Mouse (Mus musculus) kidney, adult 2 months (tissue): ENCODE results near the gene Arap1. TPM values are rescaled to one million over a fixed set of nuclear protein-coding genes. Genes with fewer than 3 reads are reported as not detected.

Experiments
- DNase-seq: peaks from one replicate; pipeline ENCODE4 v3.0.0; 2021
- H3K27ac ChIP-seq: fragments of 200-500 bp; 2 replicates; pipeline ENCODE4 v1.5.1; 2012; ENCODE audit warnings: low read depth, low read length, control low read depth, inconsistent platforms; ENCODE audit not compliant: insufficient read depth
- H3K27me3 ChIP-seq: fragments of 200-500 bp; replicated peaks from 2 replicates; pipeline ENCODE4 v1.6.1; 2012; ENCODE audit warnings: mild to moderate bottlenecking, moderate library complexity, low read length, inconsistent platforms; ENCODE audit not compliant: control insufficient read depth, insufficient read depth
- H3K36me3 ChIP-seq: fragments of 200-500 bp; 2 replicates; pipeline ENCODE4 v1.6.1; 2012; ENCODE audit warnings: mild to moderate bottlenecking, moderate library complexity, low read length, inconsistent platforms; ENCODE audit not compliant: control insufficient read depth, insufficient read depth
- H3K4me1 ChIP-seq: fragments of 200-500 bp; 2 replicates; pipeline ENCODE4 v1.6.1; 2011; ENCODE audit warnings: low read length; ENCODE audit not compliant: control insufficient read depth, insufficient read depth
- H3K4me3 ChIP-seq: fragments of 200-500 bp; 2 replicates; pipeline ENCODE4 v1.5.1; 2011; ENCODE audit warnings: mild to moderate bottlenecking, low read depth, low read length, control low read depth; ENCODE audit not compliant: insufficient read depth
- CTCF ChIP-seq: fragments of 200-500 bp; conservative IDR thresholded peaks from 2 replicates; pipeline ENCODE4 v1.5.1; 2011; ENCODE audit warnings: low read depth, mild to moderate bottlenecking, control low read depth, low read length, moderate library complexity, mixed read lengths; ENCODE audit not compliant: insufficient read depth, insufficient read length
- POLR2A ChIP-seq: fragments of 200-500 bp; IDR thresholded peaks from one replicate; pipeline ENCODE4 v1.6.1; 2011; ENCODE audit warnings: low read depth, low read length, control low read depth
- WGBS: fragments of 180-500 bp; shearing (Covaris S2); methylation state at CpG from one replicate; pipeline ENCODE4 v1.1.7; 2018; 5-methylcytosine and 5-hydroxymethylcytosine counted together
- polyA plus RNA-seq: library from polyadenylated mRNA; depleted of rRNA; stranded (reverse); fragments of >200 nt; gene quantifications from 2 replicates; pipeline ENCODE4 v1.2.3, GENCODE M21; 2012; rRNA removed

The Arap1 gene
- polyA plus RNA-seq, 1 experiment = 69.7 TPM

DNA sequence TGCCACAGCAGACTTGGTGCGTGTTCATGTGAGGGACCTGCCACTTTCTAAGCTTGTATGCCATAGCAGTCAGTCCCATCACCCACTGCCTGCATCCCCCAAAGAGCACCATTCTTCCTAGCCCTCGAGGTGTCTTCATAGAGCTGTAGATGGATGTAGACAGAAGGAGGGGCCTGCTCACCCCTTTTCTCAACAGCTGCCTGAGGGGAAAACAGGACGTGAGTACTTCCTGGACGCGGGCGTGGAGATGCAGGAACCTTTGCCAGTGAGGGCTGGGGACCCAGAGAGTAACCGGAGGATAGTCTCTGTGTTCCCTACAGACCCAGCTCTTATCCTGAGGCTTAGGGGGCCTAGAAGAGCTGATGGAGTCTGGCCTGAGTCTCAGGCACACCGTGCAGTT lies 109.9 kb downstream of the Arap1 start:
- Histone ChIP-seq H3K27me3 (no peaks in the 10 kb centered on the region), H3K4me3 (no peak overlapping the region), H3K36me3 (no peaks in the 10 kb centered on the region), H3K4me1 (no peaks in the 10 kb centered on the region; the same call in 1 of the 2 replicates), H3K27ac (peak overlapping the region; percentile 53; the same call in 1 of the 2 replicates)
- WGBS = 50% methylated on average over 8 of the region's 8 CpGs
- TF ChIP-seq POLR2A = no peak
- no peak for TF ChIP-seq CTCF
- DNase-seq = peak; percentile 56

GRCm38 (mm10) chr7:101458278-101458781 lies 110.5 kb downstream of the Arap1 start:
- no peak for DNase-seq
- Histone ChIP-seq H3K36me3 (no peaks in the 10 kb centered on the region), H3K27me3 (no peaks in the 10 kb centered on the region), H3K27ac (peak overlapping the region; percentile 39; the same call in 1 of the 2 replicates), H3K4me1 (no peaks in the 10 kb centered on the region; the same call in 1 of the 2 replicates), H3K4me3 (no peak overlapping the region)
- TF ChIP-seq CTCF (no peak), POLR2A (no peak)
- WGBS = 67% methylated on average over 4 of the region's 4 CpGs

DNA sequence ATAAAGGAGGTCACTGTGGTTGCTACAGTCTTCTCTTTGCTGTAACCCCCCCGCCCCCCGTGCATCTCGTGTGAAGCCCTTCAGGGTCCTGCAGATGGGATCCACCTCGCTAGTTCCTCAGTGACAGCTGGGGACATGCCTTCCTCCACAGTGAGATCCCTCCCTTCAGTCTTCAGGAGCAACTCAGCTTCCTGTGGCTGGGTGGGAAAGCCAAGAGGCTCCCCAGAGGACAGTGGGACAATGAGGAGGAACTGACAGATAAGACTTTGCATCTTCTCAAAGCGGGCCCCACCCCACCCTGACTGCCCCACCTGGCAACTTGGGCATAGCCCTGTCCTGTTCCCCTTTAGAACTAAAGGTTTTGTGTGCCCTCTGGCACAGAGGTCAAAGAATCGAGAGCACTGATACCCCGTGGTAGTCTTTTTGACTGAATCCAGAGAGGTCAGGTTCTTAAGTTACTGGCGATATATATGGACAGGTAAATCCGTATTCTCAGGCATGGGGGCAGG lies 111.5 kb downstream of the Arap1 start:
- H3K27ac ChIP-seq = 0 out of 2 replicates have a peak overlapping the region, but pooled peaks have one; percentile 5
- no peak for TF ChIP-seq POLR2A
- no peak for TF ChIP-seq CTCF
- H3K27me3 ChIP-seq = no peaks in the 10 kb centered on the region
- H3K36me3 ChIP-seq = no peaks in the 10 kb centered on the region
- WGBS = 57% methylated on average over 9 of the region's 9 CpGs
- no peaks in the 10 kb centered on the region; the same call in 1 of the 2 replicates for H3K4me1 ChIP-seq
- peak; percentile 39 for DNase-seq
- no peak overlapping the region for H3K4me3 ChIP-seq

- Histone ChIP-seq H3K4me3 (no peak overlapping the region), H3K27me3 (no peaks in the 10 kb centered on the region), H3K4me1 (no peaks in the 10 kb centered on the region; the same call in 1 of the 2 replicates), H3K36me3 (no peaks in the 10 kb centered on the region), H3K27ac (0 out of 2 replicates have a peak overlapping the region, but pooled peaks have one; percentile 5)
- TF ChIP-seq CTCF (no peak), POLR2A (no peak)
- WGBS = 52% methylated on average over 10 of the region's 10 CpGs
- DNase-seq = peak; percentile 61
Measured at GRCm38 (mm10) chr7:101459923-101460607, 112.2 kb downstream of the Arap1 start.

GRCm38 (mm10) chr7:101460608-101460957 lies 112.7 kb downstream of the Arap1 start:
- 40% methylated on average over 10 of the region's 10 CpGs for WGBS
- Histone ChIP-seq H3K27ac (no peak overlapping the region), H3K27me3 (no peaks in the 10 kb centered on the region), H3K4me1 (no peaks in the 10 kb centered on the region; the same call in 1 of the 2 replicates), H3K4me3 (no peak overlapping the region), H3K36me3 (no peaks in the 10 kb centered on the region)
- TF ChIP-seq POLR2A (no peak), CTCF (no peak)
- DNase-seq = no peak

DNA sequence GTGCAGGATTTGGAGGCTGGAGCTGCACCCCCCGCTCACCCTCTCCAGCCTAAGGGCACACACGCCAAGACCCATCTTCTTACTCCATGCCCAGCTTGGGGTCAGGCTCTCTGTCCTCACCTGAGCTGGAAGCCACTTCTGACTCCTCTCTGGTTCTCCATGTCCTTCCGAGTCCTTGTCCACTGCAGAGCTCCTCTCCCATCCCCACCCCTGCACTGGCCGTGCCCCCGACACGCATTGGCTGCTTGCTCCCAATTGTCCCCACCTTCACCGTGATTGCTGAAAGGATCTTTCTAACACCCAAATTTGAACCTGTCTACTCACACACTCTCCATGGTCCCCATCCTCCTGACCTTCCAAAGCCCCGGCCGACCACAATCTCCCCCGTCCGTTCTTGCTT lies 113.7 kb downstream of the Arap1 start:
- H3K27me3 ChIP-seq = no peaks in the 10 kb centered on the region
- no peaks in the 10 kb centered on the region; the same call in none of the 2 replicates for H3K4me1 ChIP-seq
- no peaks in the 10 kb centered on the region for H3K36me3 ChIP-seq
- WGBS = 59% methylated on average over 11 of the region's 11 CpGs
- DNase-seq = no peak
- no peak overlapping the region for H3K4me3 ChIP-seq
- TF ChIP-seq CTCF = no peak
- no peak for TF ChIP-seq POLR2A
- no peak overlapping the region for H3K27ac ChIP-seq

Other genes with a start within 250 kb of the Arap1 start
- gene Atg16l2, start 45.8 kb upstream of the Arap1 start, polyA plus RNA-seq = 12.3 and 19.4 TPM in 2 replicates
- gene Stard10, start 31.0 kb upstream of the Arap1 start, polyA plus RNA-seq = 467 and 503 TPM in 2 replicates
- not detected in 2 replicates for gene Gm45837, start 62.8 kb downstream of the Arap1 start, polyA plus RNA-seq
- 26.9 and 28.6 TPM in 2 replicates for gene Pde2a, start 73.6 kb downstream of the Arap1 start, polyA plus RNA-seq
- 0.16 and 0.69 TPM in 2 replicates for gene Art2b, start 237.5 kb downstream of the Arap1 start, polyA plus RNA-seq